Mouse (Mus musculus) neutrophil, adult 83 days (primary cell): ENCODE measurements around the gene Cacng5. TPM values are rescaled to one million over a fixed set of nuclear protein-coding genes. Genes with fewer than 3 reads are reported as not detected.

Experiments
- total RNA-seq, 2 experiments: library from RNA; stranded (reverse); gene quantifications; one replicate each; pipeline ENCODE4 v1.2.4; 2023

Cacng5 gene
- total RNA-seq = not detected

DNA sequence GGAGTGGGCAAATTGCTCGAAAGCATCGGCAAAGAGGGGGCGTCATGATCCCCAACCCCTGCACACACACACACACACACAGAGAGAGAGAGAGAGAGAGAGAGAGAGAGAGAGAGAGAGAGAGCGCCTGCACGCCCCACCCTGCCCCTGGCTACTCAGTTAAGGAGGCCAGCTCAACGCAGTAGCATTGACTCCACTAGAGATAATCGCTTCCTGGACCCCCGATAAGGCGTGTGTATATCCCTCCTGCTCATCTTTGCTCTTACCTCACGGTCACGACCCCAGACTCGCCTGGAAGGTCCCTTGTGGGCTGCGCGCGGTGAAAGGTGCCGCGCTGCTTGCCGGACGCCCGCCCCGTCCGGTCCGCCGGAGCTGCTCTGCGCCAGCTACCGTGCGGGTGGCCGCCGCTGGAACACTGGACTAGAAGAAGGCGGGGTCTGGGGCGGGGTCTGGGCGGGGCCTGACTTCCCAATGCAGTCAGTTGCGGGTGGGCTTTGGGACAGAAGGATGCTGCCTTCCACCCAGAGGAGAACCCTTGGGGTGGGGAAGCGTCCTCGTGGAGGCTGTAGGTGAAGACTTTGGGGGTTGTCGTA lies at the start of gene Cacng5:
Cacng5 (minus strand) TSS at position 422 of the 593 bp plus-strand sequence.

Other genes starting within 250 kb of the Cacng5 start
- gene Cacng1, start 198.5 kb downstream of the Cacng5 start, total RNA-seq = not detected
- gene Cacng4, start 120.5 kb downstream of the Cacng5 start, total RNA-seq = not detected